In the genomic region with DNA sequence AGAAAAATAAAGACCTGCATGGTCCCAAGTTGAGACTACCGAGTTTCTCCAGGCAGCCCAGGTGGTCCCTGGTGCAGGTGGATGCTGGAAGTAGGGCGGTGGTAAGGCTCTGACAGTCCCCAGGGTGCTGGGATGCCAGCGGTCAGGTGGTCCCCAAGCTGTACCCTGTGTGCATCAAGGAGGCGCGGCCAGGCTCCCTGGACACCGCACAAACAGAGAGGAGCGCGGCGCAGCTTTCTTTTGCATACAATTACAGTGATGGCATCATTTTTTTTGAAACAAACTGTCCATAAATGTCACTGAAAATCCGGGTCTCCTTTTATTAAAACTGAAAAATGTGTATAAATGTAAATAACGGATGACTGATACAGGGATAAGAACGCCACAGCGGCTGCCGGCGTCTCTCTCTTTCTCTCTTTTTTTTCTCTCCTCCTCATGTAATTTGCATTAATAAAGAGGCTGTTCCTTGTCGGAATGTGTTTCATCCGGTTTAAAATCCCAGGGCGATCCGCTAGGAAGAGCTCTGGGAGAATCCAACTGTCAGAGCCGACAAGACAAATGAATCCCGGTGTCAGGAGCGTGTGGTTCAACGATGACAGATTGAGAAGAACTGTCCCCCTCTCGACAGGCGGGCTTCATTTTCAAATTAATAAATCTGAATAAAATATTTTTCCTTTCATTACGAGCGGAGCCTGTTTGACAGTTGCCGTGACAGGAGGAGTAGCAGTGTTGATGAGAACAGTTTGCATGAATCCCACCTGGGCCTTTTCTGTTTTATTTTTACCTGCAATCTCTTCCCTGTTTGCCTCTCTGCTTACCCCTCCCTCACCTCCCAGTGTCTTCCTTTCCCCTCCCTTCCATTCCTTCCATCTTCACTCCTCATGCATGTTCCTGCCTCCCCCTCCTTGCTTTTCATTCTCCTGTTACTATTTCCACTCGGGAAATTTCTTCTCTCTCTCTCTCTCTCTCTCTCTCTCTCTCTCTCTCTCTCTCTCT, we compare ENCODE assay signal across 9 mouse cellular contexts.
DNase-seq lines count a peak whose midpoint lies in the region; ATAC-seq and TF ChIP-seq lines count a peak whose summit lies in the region.
"Had no signal": no experiment of that assay in that cellular context is flagged by ENCODE, and none has a peak within 500 bp of the region (broad histone marks: within the 10 kb centered on the region; RNA-seq: fewer than 3 reads in every experiment).

No protein-coding gene starts in this region.

- H3K36me3 ChIP-seq in heart, postnatal 0 days (replicated peaks; ENCODE audit: control insufficient read depth, insufficient read depth, low read length), result no peaks in the 10 kb centered on the region
- no peaks in the 10 kb centered on the region for H3K36me3 ChIP-seq in embryonic facial prominence, embryonic 13.5 days
- H3K36me3 ChIP-seq in thymus, adult 2 months (ENCODE audit: control insufficient read depth, insufficient read depth, low read length), result no peaks in the 10 kb centered on the region
- H3K36me3 ChIP-seq: liver, embryonic 15.5 days had no signal

- no peak for TF ChIP-seq CTCF in heart, postnatal 0 days (IDR thresholded peaks at IDR 0.05; ENCODE audit: low read depth)
- TF ChIP-seq CTCF in olfactory bulb, adult 2 months (IDR thresholded peaks at IDR 0.05; ENCODE audit: insufficient read depth, low read depth, low read length), result no peak
- no peak for TF ChIP-seq CTCF in thymus, adult 2 months (IDR thresholded peaks at IDR 0.05; ENCODE audit: borderline replicate concordance, control insufficient read depth, extremely low read depth, insufficient read depth, low read length, poor library complexity)

- no peak overlapping the region for H3K27ac ChIP-seq in heart, postnatal 0 days (ENCODE audit: low read depth)
- H3K27ac ChIP-seq in embryonic facial prominence, embryonic 13.5 days, result no peak overlapping the region
- H3K27ac ChIP-seq in olfactory bulb, adult 2 months (ENCODE audit: insufficient read depth, low read depth, low read length), result peak overlapping the region; percentile 57; the same call in 1 of the 2 replicates
- no peak overlapping the region for H3K27ac ChIP-seq in thymus, adult 2 months (ENCODE audit: control insufficient read depth, insufficient read depth, low read length)
- H3K27ac ChIP-seq: liver, embryonic 15.5 days had no signal

- H3K9me3 ChIP-seq in heart, postnatal 0 days (replicated peaks; ENCODE audit: control insufficient read depth, low read length), result no peaks in the 10 kb centered on the region
- H3K9me3 ChIP-seq in embryonic facial prominence, embryonic 13.5 days, result no peaks in the 10 kb centered on the region
- H3K9me3 ChIP-seq: liver, embryonic 15.5 days had no signal

- DNase-seq in heart, postnatal 0 days (ENCODE audit: low spot score), result no peak
- DNase-seq in heart, postnatal 4 days, result no peak
- peak; percentile 12 to 55 for DNase-seq in layer of hippocampus, adult 18-20 months (ENCODE audit: low spot score in 2 of 2)
- no peak for DNase-seq in thymus, adult 2 months
- DNase-seq in adrenal gland, postnatal 10 days, result no peak

- no peaks in the 10 kb centered on the region for H3K27me3 ChIP-seq in heart, postnatal 0 days (ENCODE audit: control insufficient read depth, insufficient read depth, low read length)
- peaks cover 3% of the 10 kb centered on the region for H3K27me3 ChIP-seq in embryonic facial prominence, embryonic 13.5 days
- H3K27me3 ChIP-seq in thymus, adult 2 months (ENCODE audit: control insufficient read depth, insufficient read depth, low read length), result no peaks in the 10 kb centered on the region
- H3K27me3 ChIP-seq: liver, embryonic 15.5 days had no signal

- H3K9ac ChIP-seq in heart, postnatal 0 days (replicated peaks; ENCODE audit: low read depth, low read length), result no peak overlapping the region
- H3K9ac ChIP-seq in embryonic facial prominence, embryonic 13.5 days, result no peak overlapping the region
- H3K9ac ChIP-seq: liver, embryonic 15.5 days had no signal

- TF ChIP-seq EP300 in heart, postnatal 0 days (IDR thresholded peaks at IDR 0.05; ENCODE audit: low read depth), result no peak

- no peak overlapping the region for H3K4me3 ChIP-seq in heart, postnatal 0 days (ENCODE audit: low read depth, low read length)
- no peak overlapping the region for H3K4me3 ChIP-seq in embryonic facial prominence, embryonic 13.5 days
- peak overlapping the region; percentile 43 for H3K4me3 ChIP-seq in olfactory bulb, adult 2 months (ENCODE audit: insufficient read depth, low read depth, low read length)
- no peak overlapping the region for H3K4me3 ChIP-seq in thymus, adult 2 months (ENCODE audit: control insufficient read depth, insufficient read depth, low read length)
- H3K4me3 ChIP-seq: liver, embryonic 15.5 days had no signal

- H3K4me1 ChIP-seq in heart, postnatal 0 days (ENCODE audit: control insufficient read depth, insufficient read depth), result no peaks in the 10 kb centered on the region
- H3K4me1 ChIP-seq in embryonic facial prominence, embryonic 13.5 days, result peaks cover 10% of the 10 kb centered on the region; the same call in 1 of the 2 replicates
- H3K4me1 ChIP-seq in olfactory bulb, adult 2 months (ENCODE audit: control insufficient read depth, insufficient read depth, low read length), result peaks cover 4% of the 10 kb centered on the region
- H3K4me1 ChIP-seq in thymus, adult 2 months (replicated peaks; ENCODE audit: control insufficient read depth, insufficient read depth, low read length), result no peaks in the 10 kb centered on the region
- H3K4me1 ChIP-seq: liver, embryonic 15.5 days had no signal

- 0 out of 2 replicates have a peak overlapping the region, but pooled peaks have one; percentile 1 for H3K4me2 ChIP-seq in heart, postnatal 0 days (ENCODE audit: low read depth, low read length)
- peak overlapping the region; percentile 33 for H3K4me2 ChIP-seq in embryonic facial prominence, embryonic 13.5 days
- H3K4me2 ChIP-seq: liver, embryonic 15.5 days had no signal

- TF ChIP-seq POLR2A in olfactory bulb, adult 2 months (IDR thresholded peaks at IDR 0.05; ENCODE audit: insufficient read depth, low read depth, low read length), result no peak
- TF ChIP-seq POLR2A in thymus, adult 2 months (IDR thresholded peaks at IDR 0.05; ENCODE audit: control insufficient read depth, extremely low read depth, insufficient read depth, low read length, poor library complexity), result no peak

- 62% methylated on average over 29 of the region's 29 CpGs for WGBS in heart, postnatal 0 days
- WGBS in embryonic facial prominence, embryonic 13.5 days, result 56% methylated on average over 29 of the region's 29 CpGs
- 32% methylated on average over 29 of the region's 29 CpGs for WGBS in olfactory bulb, adult 2 months
- 80% methylated on average over 29 of the region's 29 CpGs for WGBS in thymus, adult 2 months

- no peak for ATAC-seq in heart, postnatal 0 days (ENCODE audit: insufficient read depth, low read depth)
- no peak for ATAC-seq in embryonic facial prominence, embryonic 13.5 days (ENCODE audit: insufficient number of reproducible peaks, insufficient read depth, low FRiP score, low TSS enrichment, low read depth)
- no peak for ATAC-seq in megakaryocyte progenitor cell, adult 5-6 weeks (replicated peaks; ENCODE audit: poor library complexity)

Comparison
In these comparisons a context has a peak if more than half of its experiments do, and no peak if none do; other contexts are left out.
1. DNase-seq: peak in layer of hippocampus, adult 18-20 months (2 of 2); none in heart, postnatal 0 days (single experiment), heart, postnatal 4 days (single experiment), thymus, adult 2 months (single experiment) and adrenal gland, postnatal 10 days (single experiment).